Mouse (Mus musculus) stomach, postnatal 0 days (tissue): ENCODE measurements around the gene Txndc17. TPM values are rescaled to one million over a fixed set of nuclear protein-coding genes. Genes with fewer than 3 reads are reported as not detected.

ENCODE experiments used
- ATAC-seq: fragments of 200-750 bp; cut with Nextera tagmentation; 2 replicates; pipeline ENCODE4 v1.8.0; 2017; ENCODE audit not compliant: low FRiP score, low TSS enrichment
- DNase-seq: peaks from one replicate; pipeline ENCODE4 v3.0.0-alpha.2; 2016; ENCODE audit warnings: low spot score
- H3K27ac ChIP-seq: fragments of 300-500 bp; sonication (generic); replicated peaks from 2 replicates; pipeline ENCODE4 v1.5.1; 2014; ENCODE audit warnings: mild to moderate bottlenecking, control low read depth
- H3K27me3 ChIP-seq: fragments of 300-500 bp; sonication (generic); 2 replicates; pipeline ENCODE4 v1.6.1; 2014; ENCODE audit warnings: low read length; ENCODE audit not compliant: control insufficient read depth, insufficient read depth
- H3K36me3 ChIP-seq: fragments of 300-500 bp; sonication (generic); 2 replicates; pipeline ENCODE4 v1.6.1; 2014; ENCODE audit warnings: low read length, mixed read lengths; ENCODE audit not compliant: control insufficient read depth, insufficient read depth
- H3K4me1 ChIP-seq: fragments of 300-500 bp; sonication (generic); replicated peaks from 2 replicates; pipeline ENCODE4 v1.6.1; 2014; ENCODE audit warnings: antibody characterized with exemption; ENCODE audit not compliant: control insufficient read depth, insufficient read depth
- H3K4me2 ChIP-seq: fragments of 300-500 bp; sonication (generic); replicated peaks from 2 replicates; pipeline ENCODE4 v1.6.1; 2014; ENCODE audit warnings: low read depth, mild to moderate bottlenecking, control low read depth, moderate library complexity
- H3K4me3 ChIP-seq: fragments of 300-500 bp; sonication (generic); 2 replicates; pipeline ENCODE4 v1.5.1; 2014; ENCODE audit warnings: low read depth, low read length, control low read depth
- H3K9ac ChIP-seq: fragments of 300-500 bp; sonication (generic); 2 replicates; pipeline ENCODE4 v1.6.1; 2014; ENCODE audit warnings: mild to moderate bottlenecking, low read length, control low read depth, mixed read lengths
- H3K9me3 ChIP-seq: fragments of 300-500 bp; sonication (generic); 2 replicates; pipeline ENCODE4 v1.6.1; 2016; ENCODE audit warnings: low read length; ENCODE audit not compliant: control insufficient read depth
- CTCF ChIP-seq: IDR thresholded peaks from 2 replicates; pipeline ENCODE4 v1.5.1; 2016; ENCODE audit warnings: antibody characterized with exemption, low read depth, mild to moderate bottlenecking, moderate library complexity
- EP300 ChIP-seq: optimal IDR thresholded peaks from 2 replicates; pipeline ENCODE3; 2016; ENCODE audit warnings: antibody characterized with exemption
- WGBS: fragments of 180-500 bp; shearing (Covaris S2); extraction: QIAGEN DNeasy Blood & Tissue Kit; methylation state at CpG from one replicate; pipeline ENCODE4 v1.1.7; 2014; 5-methylcytosine and 5-hydroxymethylcytosine counted together
- polyA plus RNA-seq: library from polyadenylated mRNA; unstranded; fragments of >200 nt; fragmentation: Nextera tagmentation; extraction: Ambion mirVana; gene quantifications from 2 replicates; pipeline ENCODE4 v1.2.1, GENCODE M21; 2015

The Txndc17 gene
- polyA plus RNA-seq, 1 experiment from 2014 or later: 271 TPM

GRCm38 (mm10) chr11:72207834-72208377 is 559 bp downstream of the Txndc17 start:
- Histone ChIP-seq H3K4me3 (peak overlapping the region; percentile 90), H3K36me3 (peaks cover 2% of the 10 kb centered on the region; the same call in 1 of the 2 replicates), H3K9ac (peak overlapping the region; percentile 75), H3K9me3 (no peaks in the 10 kb centered on the region), H3K4me1 (0 out of 2 replicates have a peak, but pooled peaks cover 2% of the 10 kb centered on the region), H3K27ac (peak overlapping the region; percentile 50), H3K27me3 (no peaks in the 10 kb centered on the region), H3K4me2 (peak overlapping the region; percentile 96)
- TF ChIP-seq CTCF: no peak
- TF ChIP-seq EP300: no peak
- DNase-seq: no peak
- WGBS: 5% methylated on average over 17 of the region's 17 CpGs
- ATAC-seq: no peak

GRCm38 (mm10) chr11:72214591-72215409 is 7.5 kb downstream of the Txndc17 start:
- Histone ChIP-seq H3K4me2 (peak overlapping the region; percentile 91), H3K9ac (peak overlapping the region; percentile 76), H3K36me3 (peaks cover 2% of the 10 kb centered on the region; the same call in 1 of the 2 replicates), H3K27me3 (no peaks in the 10 kb centered on the region), H3K4me3 (peak overlapping the region; percentile 70), H3K27ac (peak overlapping the region; percentile 77), H3K4me1 (no peaks in the 10 kb centered on the region), H3K9me3 (no peaks in the 10 kb centered on the region)
- DNase-seq (peak; percentile 98), ATAC-seq (peak; percentile 98)
- under 1% methylated on average over 51 of the region's 51 CpGs for WGBS
- TF ChIP-seq EP300: no peak
- TF ChIP-seq CTCF: no peak

- H3K9me3 ChIP-seq: no peaks in the 10 kb centered on the region
- WGBS: 2% methylated on average over 29 of the region's 29 CpGs
- peak; percentile 79 for ATAC-seq
Observed at GRCm38 (mm10) chr11:72215410-72215797, 8.1 kb downstream of the Txndc17 start, which contains the start of gene Med31. Gene Med31, minus strand, starts transcription at chr11:72215592.

GRCm38 (mm10) chr11:72217116-72217515 is 9.8 kb downstream of the Txndc17 start:
- Histone ChIP-seq H3K9ac (no peak overlapping the region), H3K4me1 (no peaks in the 10 kb centered on the region), H3K9me3 (no peaks in the 10 kb centered on the region), H3K4me3 (no peak overlapping the region), H3K4me2 (no peak overlapping the region), H3K27me3 (no peaks in the 10 kb centered on the region), H3K27ac (no peak overlapping the region), H3K36me3 (no peaks in the 10 kb centered on the region)
- DNase-seq (no peak), ATAC-seq (no peak)
- no peak for TF ChIP-seq CTCF
- TF ChIP-seq EP300: no peak
- 73% methylated on average over 5 of the region's 5 CpGs for WGBS

More at GRCm38 (mm10) chr11:72215410-72215797, 8.1 kb downstream of the Txndc17 start, which contains the start of gene Med31:
- TF ChIP-seq CTCF: peak; percentile 11; the same call in 1 of the 2 replicates
- no peak for TF ChIP-seq EP300
- H3K27me3 ChIP-seq: no peaks in the 10 kb centered on the region
- H3K27ac ChIP-seq: peak within 1 kb of the TSS; percentile 77
- peaks cover 2% of the 10 kb centered on the region; the same call in 1 of the 2 replicates for H3K36me3 ChIP-seq
- peak within 1 kb of the TSS; percentile 70 for H3K4me3 ChIP-seq
- no peaks in the 10 kb centered on the region for H3K4me1 ChIP-seq
- DNase-seq: peak; percentile 84
- peak within 1 kb of the TSS; percentile 91 for H3K4me2 ChIP-seq
- H3K9ac ChIP-seq: peak within 1 kb of the TSS; percentile 76

DNA sequence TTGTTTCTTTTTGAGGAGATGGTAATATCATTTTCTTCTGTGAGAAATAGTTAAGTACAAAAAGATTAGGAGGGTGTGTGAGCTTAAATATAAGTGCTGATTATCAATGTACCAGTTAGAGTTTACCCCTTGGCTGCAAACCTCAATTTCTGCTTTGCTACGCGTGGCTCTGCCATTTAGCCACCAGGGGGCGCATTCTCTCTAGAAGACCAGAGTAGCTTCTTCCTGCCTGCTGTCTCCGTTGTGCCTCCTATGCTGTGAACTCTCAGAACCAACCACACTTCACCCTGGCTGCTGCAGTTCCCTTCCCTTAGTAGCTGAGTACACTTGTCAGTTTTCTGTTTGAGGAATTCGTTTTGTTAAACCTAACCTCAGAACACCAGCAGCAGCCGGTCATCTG is 13.9 kb downstream of the Txndc17 start:
- Histone ChIP-seq H3K9me3 (no peaks in the 10 kb centered on the region), H3K27ac (no peak overlapping the region), H3K9ac (no peak overlapping the region), H3K4me1 (no peaks in the 10 kb centered on the region), H3K4me2 (no peak overlapping the region), H3K4me3 (no peak overlapping the region), H3K27me3 (no peaks in the 10 kb centered on the region), H3K36me3 (no peaks in the 10 kb centered on the region)
- 0 out of 2 replicates have a peak, but pooled peaks have one; percentile 39 for ATAC-seq
- peak; percentile 62 for DNase-seq
- WGBS: 15% methylated on average over 6 of the region's 6 CpGs
- TF ChIP-seq CTCF (peak; percentile 92), EP300 (no peak)

DNA sequence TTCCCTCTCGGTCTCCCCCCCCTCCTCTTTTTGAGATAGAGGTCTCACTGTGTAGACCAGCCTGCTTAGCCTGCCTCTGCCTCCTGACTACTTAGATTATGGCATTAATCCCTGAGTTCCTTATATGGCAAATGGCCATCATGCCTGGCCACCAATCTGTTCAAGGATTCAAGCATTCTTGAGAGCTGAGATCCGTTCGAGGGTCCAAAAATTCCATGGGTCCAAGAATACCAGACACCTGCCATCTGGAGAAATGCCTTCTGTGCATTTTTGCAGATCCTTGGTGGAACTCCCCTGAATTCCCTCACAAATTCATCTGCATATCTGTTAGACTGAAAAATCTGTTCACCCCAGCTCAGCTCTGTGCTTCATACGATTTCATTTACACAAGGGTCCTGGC is 16.1 kb downstream of the Txndc17 start:
- Histone ChIP-seq H3K27me3 (no peaks in the 10 kb centered on the region), H3K36me3 (no peaks in the 10 kb centered on the region), H3K27ac (no peak overlapping the region), H3K4me2 (no peak overlapping the region), H3K9ac (no peak overlapping the region), H3K4me1 (no peaks in the 10 kb centered on the region), H3K9me3 (no peaks in the 10 kb centered on the region), H3K4me3 (no peak overlapping the region)
- no peak for ATAC-seq
- TF ChIP-seq EP300 (no peak), CTCF (no peak)
- 67% methylated on average over 4 of the region's 4 CpGs for WGBS
- DNase-seq: no peak
